Mouse (Mus musculus) right cerebral cortex, postnatal 10 days (tissue): ENCODE measurements around the gene Lfng.
A peak's percentile ranks its signal among the peaks of the same experiment; 100 is the strongest.

ENCODE experiments used
- DNase-seq, 2 experiments: peaks; one replicate each; pipeline ENCODE4 v3.0.0; 2021; ENCODE audit warnings: low spot score in 2 of 2

The Lfng gene

DNA sequence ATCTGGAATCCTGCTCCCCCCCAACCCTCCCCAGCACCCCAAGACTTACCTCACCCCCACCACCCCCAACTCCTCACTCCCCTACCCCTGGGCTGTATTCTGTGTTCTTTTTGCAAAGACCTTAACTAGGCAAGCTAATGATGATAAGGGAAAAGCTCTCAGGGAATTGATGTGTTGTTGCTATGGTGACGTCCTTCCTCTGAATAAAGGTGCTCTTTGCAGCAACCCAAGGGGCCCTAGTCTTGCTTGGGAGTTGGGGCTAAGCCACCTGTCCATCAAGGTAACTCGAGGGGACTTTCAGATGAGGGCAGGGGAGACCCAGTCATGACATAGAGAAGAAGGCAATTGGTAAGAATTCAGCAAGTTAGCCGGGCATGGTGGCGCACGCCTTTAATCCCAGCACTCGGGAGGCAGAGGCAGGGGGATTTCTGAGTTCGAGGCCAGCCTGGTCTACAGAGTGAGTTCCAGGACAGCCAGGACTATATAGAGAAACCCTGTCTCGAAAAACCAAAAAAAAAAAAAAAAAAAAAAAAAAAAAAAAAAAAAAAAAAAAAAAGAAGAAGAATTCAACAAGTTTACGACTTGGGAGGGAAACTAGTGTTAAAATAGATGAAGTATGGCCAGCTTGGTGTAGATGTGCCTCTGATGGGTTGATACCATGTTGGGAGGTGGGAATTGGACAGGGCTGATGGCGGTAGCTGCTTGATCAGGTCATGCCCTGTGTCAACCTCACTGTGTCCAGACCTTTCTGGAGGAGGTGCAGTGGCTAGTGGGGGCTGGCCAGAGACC lies 8.4 kb downstream of the Lfng start:
- no peak for DNase-seq

GRCm38 (mm10) chr5:140616110-140616503 lies 9.0 kb downstream of the Lfng start:
- no peak for DNase-seq

DNA sequence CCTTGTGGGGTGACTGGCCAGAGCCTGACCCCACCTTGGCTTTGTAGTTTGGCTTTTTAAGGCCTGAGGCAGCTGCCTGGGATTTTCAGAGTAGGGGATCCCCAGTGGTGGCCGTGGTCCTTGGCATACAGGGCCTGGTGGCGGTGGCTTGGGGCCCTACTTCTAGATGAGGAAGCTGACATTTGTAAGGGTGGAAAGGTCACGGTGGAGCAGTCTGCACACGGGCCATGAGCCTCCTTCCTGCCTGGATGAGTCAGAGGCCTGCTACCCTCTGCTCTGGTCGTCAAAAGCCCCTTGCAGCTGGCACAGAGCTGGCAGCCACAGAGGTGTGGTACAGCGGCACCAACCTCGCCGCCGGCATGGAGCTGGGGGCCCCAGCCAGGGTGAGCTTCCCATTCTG lies 9.6 kb downstream of the Lfng start:
- peak in 1 of 2 experiments; percentile 41 for DNase-seq

DNA sequence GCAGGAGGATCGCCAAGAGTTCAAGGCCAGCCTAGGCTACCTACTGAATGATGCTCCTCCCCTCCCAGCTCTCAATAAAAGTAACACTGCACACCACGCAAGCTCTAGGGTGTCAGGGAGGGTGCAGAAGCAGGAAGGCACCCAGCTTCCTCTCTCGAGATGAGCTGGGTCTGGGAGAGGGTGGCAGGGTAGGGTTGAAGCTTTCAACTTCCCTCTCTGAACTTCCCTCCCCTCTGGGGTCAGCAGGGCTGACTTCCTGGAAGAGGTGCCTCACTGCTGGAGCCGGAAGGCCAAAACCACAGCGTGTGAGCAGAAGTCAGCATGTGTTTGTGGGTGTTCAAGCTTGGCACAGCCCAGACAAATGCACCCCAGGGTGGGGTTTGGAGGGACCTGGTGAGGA lies 10.6 kb downstream of the Lfng start:
- peak; percentile 55 to 65 for DNase-seq

- DNase-seq: peak in 1 of 2 experiments; percentile 85
These were observed 12.1 kb downstream of the Lfng start for GRCm38 (mm10) chr5:140619151-140619771.

GRCm38 (mm10) chr5:140619895-140620736 lies 13.0 kb downstream of the Lfng start:
- DNase-seq: peak in 1 of 2 experiments; percentile 31

GRCm38 (mm10) chr5:140621092-140621491 lies 14.0 kb downstream of the Lfng start:
- DNase-seq: no peak

DNA sequence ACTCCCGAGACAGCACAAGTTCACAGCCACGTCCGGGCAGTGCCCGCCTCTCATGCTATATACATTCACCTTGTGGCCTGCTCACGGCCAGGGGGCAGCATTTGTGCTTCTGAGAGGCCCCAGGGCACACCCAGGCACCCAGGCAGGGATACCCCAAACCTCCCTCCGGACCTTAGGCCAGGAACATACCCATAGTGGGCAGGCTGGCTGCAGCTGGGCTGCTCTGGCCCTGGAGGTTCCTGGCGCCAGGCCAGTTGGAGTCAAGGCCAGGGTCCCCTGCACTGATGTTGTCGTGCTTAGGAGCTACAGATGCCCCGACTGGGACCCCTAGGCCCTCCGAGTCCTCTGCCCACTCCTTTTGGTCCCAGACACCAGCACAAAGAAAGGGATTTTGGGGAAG lies 14.4 kb downstream of the Lfng start:
- DNase-seq: no peak

DNA sequence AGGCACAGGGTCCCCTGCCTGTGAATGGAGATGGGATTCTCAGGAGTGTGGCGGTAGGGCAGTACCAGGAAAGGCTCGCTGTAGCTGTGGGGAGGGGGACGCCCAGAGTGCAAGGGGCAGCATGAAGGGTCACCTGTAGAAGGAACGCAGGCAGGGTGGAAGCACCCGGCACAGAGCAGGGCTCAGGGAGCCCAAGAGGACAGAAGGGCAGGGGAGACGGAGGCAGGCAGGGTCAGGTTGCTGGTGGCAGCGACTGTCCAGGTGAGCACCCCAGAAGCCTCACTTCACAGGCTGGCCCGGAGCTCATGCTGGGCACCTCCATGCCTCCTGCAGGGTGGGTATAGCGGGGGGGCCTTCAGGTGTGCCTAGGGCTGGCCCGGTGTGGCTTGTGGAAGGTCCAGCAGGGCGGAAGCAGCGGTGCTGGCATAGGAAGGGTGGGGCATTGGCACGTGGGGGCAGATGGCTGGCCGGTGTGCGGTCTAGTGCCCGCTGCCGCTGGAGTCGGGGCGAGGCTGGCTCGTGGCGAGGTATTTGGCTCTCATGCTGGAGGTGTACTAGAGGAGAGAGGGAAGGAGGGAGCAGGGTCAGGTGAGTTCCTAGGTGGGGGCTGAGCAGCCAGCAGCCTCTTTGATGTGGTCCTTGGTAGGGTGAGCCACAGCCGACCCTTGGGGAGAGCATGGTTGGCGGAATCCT lies 16.0 kb downstream of the Lfng start:
- DNase-seq: no peak

- DNase-seq: no peak
These were observed 16.7 kb downstream of the Lfng start for GRCm38 (mm10) chr5:140623791-140624190.

- DNase-seq: no peak
These were observed 17.1 kb downstream of the Lfng start for GRCm38 (mm10) chr5:140624238-140624637.

DNA sequence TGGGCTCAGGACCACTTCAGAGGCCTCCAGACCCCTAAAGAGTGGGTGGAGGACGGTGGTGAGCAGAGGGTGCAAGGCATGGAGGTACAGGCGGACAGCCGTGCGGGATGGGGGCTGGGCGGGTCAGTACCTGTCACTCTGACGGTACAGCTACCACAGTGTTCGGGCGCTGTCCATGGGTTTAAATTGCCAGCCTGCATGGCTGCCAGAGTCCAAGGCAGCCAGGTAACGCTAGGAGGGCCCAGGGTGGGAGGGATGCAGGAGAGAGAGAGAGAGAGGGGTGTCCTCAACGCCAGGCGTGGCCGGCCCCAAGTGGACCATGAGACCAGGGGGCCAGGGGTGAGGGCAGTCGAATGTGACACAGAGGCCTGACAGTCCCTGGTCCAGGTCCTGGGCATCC lies 17.8 kb downstream of the Lfng start:
- no peak for DNase-seq

- no peak for DNase-seq
These were observed 20.5 kb downstream of the Lfng start for GRCm38 (mm10) chr5:140627580-140627979.

- DNase-seq: no peak
These were observed 21.9 kb downstream of the Lfng start for GRCm38 (mm10) chr5:140628995-140629394.

DNA sequence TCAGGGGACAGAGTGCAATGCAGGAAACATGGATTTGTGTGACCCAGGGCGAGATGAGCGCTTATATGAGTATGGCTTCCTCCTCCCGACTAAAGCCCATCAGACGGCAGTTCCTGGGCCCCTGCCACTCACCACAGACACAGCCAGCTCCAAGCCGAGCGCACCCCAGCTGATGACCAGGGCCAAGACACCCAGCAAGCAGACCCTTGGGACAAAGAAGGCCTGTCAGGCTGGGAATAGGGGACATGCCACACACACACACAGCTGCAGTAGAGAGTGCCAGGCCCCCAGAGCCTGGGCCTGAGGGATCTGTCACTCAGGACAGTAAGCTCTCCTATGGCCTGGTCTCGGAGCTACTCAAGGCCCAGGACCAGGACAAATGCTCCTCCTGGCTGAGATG lies 26.3 kb downstream of the Lfng start:
- peak; percentile 74 for DNase-seq

DNA sequence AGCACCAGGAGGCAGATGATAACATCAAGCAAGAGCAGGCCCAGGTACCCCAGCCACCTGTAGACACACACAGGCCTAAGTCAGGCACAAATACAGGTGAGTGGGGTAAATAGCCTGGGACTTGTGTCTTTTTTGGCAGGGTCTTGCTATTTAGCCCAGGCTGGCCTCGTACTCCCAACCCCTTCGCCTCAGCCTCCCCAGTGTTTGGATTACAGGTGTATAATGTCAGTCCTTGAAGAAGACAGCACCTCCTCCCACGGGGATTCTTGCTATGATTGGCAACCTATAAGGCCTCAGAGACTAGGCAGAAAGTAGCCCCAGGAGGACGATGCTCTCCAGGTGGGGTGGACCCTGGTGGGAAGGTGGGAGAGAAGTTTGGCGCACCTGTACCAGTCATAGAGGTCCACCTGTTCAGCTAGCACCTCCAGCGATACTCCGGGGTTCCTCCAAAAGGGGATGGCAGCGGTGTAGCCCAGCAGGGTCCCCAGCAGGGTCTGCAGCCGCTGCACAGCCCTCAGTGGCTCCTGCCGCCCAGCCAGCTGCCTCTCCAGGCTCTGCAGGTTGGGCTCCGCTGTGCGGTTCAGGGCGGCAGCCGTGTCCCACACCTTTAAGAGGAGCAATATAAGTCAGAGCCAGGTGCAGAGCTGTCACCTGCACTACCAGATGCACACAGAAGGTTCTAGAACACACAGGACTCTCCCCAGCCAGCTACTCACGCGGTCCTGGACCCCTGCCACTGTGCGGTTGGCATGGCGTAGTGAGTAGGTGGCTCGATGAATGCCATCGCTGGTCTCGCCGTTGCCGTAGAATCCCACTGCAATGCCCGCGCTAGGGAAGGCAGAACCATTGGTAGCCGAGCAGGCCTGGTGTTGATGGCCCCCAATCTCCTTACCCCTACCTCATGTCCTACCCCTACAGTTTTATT lies 27.9 kb downstream of the Lfng start:
- peak in 1 of 2 experiments; percentile 63 for DNase-seq

- DNase-seq: no peak
These were observed 29.4 kb downstream of the Lfng start for GRCm38 (mm10) chr5:140636316-140637057.

GRCm38 (mm10) chr5:140637058-140637410 lies 29.9 kb downstream of the Lfng start:
- peak; percentile 76 to 77 for DNase-seq

- DNase-seq: no peak
These were observed 30.9 kb downstream of the Lfng start for GRCm38 (mm10) chr5:140637989-140638388.

DNA sequence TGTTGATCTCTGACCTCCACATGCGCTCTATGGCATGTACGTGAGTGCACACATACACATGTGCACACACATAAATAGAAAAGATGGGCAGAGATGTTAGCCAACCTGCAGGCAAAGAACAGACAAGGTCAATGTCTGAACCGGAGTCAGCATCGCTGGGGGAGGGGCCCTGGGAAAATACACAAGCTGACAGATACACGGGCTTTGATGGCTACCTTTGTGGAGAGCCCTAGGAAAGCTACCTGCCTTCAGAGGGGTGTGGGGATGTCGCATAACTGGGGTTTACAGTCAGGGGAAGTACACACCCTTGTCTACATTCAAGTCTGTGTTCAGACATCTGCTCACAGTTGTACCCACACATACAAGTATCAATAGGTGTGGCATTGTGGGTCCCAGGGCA lies 31.4 kb downstream of the Lfng start:
- no peak for DNase-seq
